Mouse (Mus musculus): ENCODE results near the gene Flt3. TPM values are rescaled to one million over a fixed set of nuclear protein-coding genes. Genes with fewer than 3 reads are reported as not detected.

Gene Flt3
- polyA plus RNA-seq, 1 experiment from 2014 or later: 1.8 TPM

DNA sequence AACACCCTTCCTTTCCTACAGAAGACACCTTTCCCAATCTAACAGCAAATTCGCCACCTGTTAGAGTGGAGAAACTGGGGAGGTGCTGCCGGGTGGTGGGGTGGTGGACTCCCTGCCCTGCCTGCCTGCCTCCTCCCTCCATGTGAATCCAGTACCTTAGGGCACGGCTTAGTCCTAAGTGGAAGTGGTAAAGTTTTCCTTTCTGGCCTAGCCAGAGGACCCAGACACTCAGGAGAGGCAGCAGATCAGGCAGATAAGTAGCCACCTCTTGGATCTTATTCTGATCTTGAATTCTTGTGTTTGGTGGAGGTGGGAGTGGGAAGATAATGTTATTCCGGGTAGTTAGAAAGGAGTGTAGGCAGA is 100.3 kb downstream of the Flt3 start:
- H3K36me3 ChIP-seq: no peaks in the 10 kb centered on the region
- H3K9ac ChIP-seq: no peak overlapping the region
- peak overlapping the region; percentile 54 for H3K4me2 ChIP-seq
- 2% methylated on average over 4 of the region's 4 CpGs for WGBS (ENCODE audit: insufficient replicate concordance)
- peaks cover 14% of the 10 kb centered on the region; the same call in 1 of the 2 replicates for H3K4me1 ChIP-seq (replicated peaks)
- peaks cover 91% of the 10 kb centered on the region for H3K27me3 ChIP-seq
- H3K9me3 ChIP-seq (replicated peaks): no peaks in the 10 kb centered on the region
- H3K4me3 ChIP-seq (replicated peaks): peak overlapping the region; percentile 28
- H3K27ac ChIP-seq: no peak overlapping the region
- ATAC-seq (ENCODE audit: low read depth) (peak; percentile 19; the same call in 1 of the 2 replicates), DNase-seq (no peak)

- WGBS (ENCODE audit: insufficient replicate concordance): 2% methylated on average over 41 of the region's 41 CpGs
- Histone ChIP-seq H3K4me2 (peak overlapping the region; percentile 54), H3K27me3 (peaks cover 91% of the 10 kb centered on the region), H3K9me3 (replicated peaks) (no peaks in the 10 kb centered on the region), H3K4me1 (replicated peaks) (peaks cover 14% of the 10 kb centered on the region; the same call in 1 of the 2 replicates), H3K9ac (no peak overlapping the region), H3K4me3 (replicated peaks) (peak overlapping the region; percentile 28), H3K27ac (peak overlapping the region; percentile 34; the same call in 1 of the 2 replicates), H3K36me3 (no peaks in the 10 kb centered on the region)
- DNase-seq (no peak), ATAC-seq (ENCODE audit: low read depth) (peak; percentile 79)
Observed at GRCm38 (mm10) chr5:147299255-147300000, 100.9 kb downstream of the Flt3 start.

DNA sequence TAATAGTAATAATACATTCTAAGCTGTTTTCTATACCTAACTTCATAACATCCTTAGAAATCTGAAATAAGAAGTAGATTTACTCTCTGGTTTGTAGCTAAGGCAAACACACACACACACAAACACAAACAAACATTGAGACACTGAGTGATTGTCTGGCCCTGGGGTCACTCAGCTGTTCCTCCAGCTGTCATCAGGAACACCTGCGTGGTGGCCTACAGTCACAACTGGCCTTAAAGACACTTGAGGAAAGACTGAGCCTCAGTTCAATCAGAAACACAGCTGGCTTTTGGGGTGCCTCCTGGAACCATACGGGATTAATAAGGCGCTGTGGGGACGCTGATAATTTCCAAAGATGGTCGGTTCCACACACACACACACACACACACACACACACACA is 103.0 kb downstream of the Flt3 start:
- no peak overlapping the region for H3K27ac ChIP-seq
- H3K9ac ChIP-seq: no peak overlapping the region
- no peak overlapping the region for H3K4me3 ChIP-seq (replicated peaks)
- H3K9me3 ChIP-seq (replicated peaks): no peaks in the 10 kb centered on the region
- peaks cover 26% of the 10 kb centered on the region for H3K4me1 ChIP-seq (replicated peaks)
- no peaks in the 10 kb centered on the region for H3K36me3 ChIP-seq
- no peak overlapping the region for H3K4me2 ChIP-seq
- ATAC-seq (ENCODE audit: low read depth): no peak
- H3K27me3 ChIP-seq: peaks cover 89% of the 10 kb centered on the region
- WGBS (ENCODE audit: insufficient replicate concordance): 57% methylated on average over 5 of the region's 5 CpGs
- no peak for DNase-seq

DNA sequence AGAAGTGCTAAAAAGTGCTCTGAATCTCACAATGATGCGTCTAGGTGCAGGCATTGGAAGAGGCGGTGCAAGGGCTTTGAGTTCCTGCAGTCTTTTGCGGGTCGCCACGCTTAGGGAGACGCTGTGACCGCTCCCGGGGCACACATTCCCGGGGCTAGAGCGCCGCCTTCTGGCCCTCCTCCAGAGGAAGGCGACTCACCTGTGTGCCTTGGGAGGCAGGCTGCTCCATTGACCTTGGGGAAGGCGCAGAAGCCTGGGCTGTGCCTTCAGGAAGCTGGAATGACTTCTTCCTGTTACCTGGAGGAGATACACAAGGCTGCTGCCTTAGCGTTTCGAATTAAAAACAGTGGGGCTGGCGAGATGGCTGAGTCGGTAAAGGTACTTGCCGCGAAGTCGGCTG is 106.2 kb downstream of the Flt3 start:
- Histone ChIP-seq H3K4me2 (0 out of 2 replicates have a peak overlapping the region, but pooled peaks have one; percentile 21), H3K27me3 (peaks cover 58% of the 10 kb centered on the region)
- WGBS (ENCODE audit: insufficient replicate concordance): 12% methylated on average over 20 of the region's 20 CpGs

GRCm38 (mm10) chr5:147293127-147293910 is 107.0 kb downstream of the Flt3 start:
- Histone ChIP-seq H3K27ac (no peak overlapping the region), H3K9me3 (replicated peaks) (no peaks in the 10 kb centered on the region), H3K36me3 (no peaks in the 10 kb centered on the region), H3K4me2 (no peak overlapping the region; the same call in 1 of the 2 replicates), H3K4me1 (replicated peaks) (peaks cover 18% of the 10 kb centered on the region), H3K4me3 (replicated peaks) (no peak overlapping the region), H3K27me3 (peaks cover 51% of the 10 kb centered on the region), H3K9ac (no peak overlapping the region)
- DNase-seq (peak; percentile 55), ATAC-seq (ENCODE audit: low read depth) (peak; percentile 72; the same call in 1 of the 2 replicates)
- 15% methylated on average over 18 of the region's 18 CpGs for WGBS (ENCODE audit: insufficient replicate concordance)

More for the DNA sequence above, 106.2 kb downstream of the Flt3 start:
- Histone ChIP-seq H3K27ac (no peak overlapping the region), H3K4me1 (replicated peaks) (peaks cover 18% of the 10 kb centered on the region), H3K9me3 (replicated peaks) (no peaks in the 10 kb centered on the region), H3K4me3 (replicated peaks) (no peak overlapping the region), H3K36me3 (no peaks in the 10 kb centered on the region), H3K9ac (no peak overlapping the region)
- ATAC-seq (ENCODE audit: low read depth) (no peak), DNase-seq (no peak)

DNA sequence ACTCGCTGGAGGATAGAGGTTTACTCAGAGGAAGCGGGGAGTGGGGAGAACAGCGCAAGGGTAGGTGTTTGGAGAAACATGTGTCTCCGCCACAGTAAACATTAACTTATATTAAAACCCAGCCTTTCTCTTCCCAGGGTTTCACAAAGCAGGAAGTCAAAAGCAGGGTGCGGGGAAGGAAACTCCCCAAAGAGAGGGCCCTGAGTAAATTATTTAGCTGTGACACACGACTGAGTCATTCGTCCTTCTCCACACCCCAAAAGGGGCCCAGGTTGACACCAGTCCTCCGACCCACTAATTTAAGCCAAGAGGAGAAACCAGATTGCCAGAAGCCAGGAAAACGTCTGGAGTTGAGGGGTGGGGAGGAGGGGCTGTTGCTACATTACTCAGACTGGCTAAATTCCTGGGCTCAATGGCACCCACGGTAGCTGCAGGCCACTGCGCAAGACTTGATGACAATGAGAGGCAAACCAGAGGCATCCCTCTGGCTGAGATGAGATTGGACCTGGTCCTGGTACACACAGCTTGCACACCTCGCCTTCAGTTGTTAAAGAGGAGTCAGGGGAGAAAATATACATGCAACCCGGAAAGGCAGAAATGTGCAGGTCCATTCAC is 107.7 kb downstream of the Flt3 start:
- Histone ChIP-seq H3K4me1 (replicated peaks) (peaks cover 18% of the 10 kb centered on the region), H3K4me2 (peak overlapping the region; percentile 33), H3K27ac (no peak overlapping the region), H3K9ac (no peak overlapping the region), H3K4me3 (replicated peaks) (no peak overlapping the region), H3K36me3 (no peaks in the 10 kb centered on the region), H3K27me3 (peaks cover 44% of the 10 kb centered on the region), H3K9me3 (replicated peaks) (no peaks in the 10 kb centered on the region)
- WGBS (ENCODE audit: insufficient replicate concordance): 20% methylated on average over 13 of the region's 13 CpGs
- DNase-seq: no peak
- ATAC-seq (ENCODE audit: low read depth): 0 out of 2 replicates have a peak, but pooled peaks have one; percentile 16

DNA sequence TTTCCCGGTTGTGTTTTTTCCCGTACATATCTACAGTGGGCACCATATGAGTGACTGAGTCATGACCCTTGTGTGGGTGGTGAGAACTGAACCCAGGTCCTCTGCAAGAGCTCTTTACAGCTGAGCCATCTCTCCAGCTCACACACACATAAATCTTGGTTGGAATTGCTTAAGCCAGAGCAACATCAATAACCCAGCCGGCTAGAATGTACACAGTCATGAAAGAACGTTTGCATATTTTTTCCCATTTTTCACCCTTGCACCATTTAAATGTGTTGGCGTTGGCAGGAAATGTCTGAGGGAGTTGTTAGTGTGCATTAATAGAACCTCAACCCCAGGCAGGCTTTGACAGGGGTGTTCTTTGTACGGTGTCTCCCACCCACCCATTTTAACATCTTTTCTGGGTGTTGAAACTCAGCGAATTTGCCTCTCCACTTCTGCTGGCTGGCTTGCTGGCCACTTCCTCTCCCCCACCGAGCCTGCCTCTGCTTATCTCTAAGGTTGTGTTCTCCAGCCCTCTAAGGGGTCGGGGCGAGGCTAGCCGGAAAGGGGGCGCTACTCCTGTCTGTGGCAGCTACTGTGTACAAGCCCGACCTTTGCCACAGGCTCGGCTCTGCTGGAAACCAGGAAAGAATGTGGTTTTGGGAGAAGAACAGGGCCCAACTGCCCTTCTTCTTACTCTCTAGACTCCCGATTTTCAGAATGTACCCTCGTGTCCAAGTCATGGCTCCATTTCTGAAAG is 108.4 kb downstream of the Flt3 start:
- Histone ChIP-seq H3K4me3 (replicated peaks) (no peak overlapping the region), H3K36me3 (no peaks in the 10 kb centered on the region), H3K9ac (no peak overlapping the region), H3K9me3 (replicated peaks) (no peaks in the 10 kb centered on the region), H3K4me1 (replicated peaks) (peaks cover 18% of the 10 kb centered on the region), H3K4me2 (peak overlapping the region; percentile 33), H3K27me3 (peaks cover 37% of the 10 kb centered on the region), H3K27ac (no peak overlapping the region)
- DNase-seq (no peak), ATAC-seq (ENCODE audit: low read depth) (no peak)
- 9% methylated on average over 16 of the region's 16 CpGs for WGBS (ENCODE audit: insufficient replicate concordance)

GRCm38 (mm10) chr5:147284365-147284764 is 115.9 kb downstream of the Flt3 start:
- Histone ChIP-seq H3K4me2 (no peak overlapping the region), H3K4me1 (replicated peaks) (no peaks in the 10 kb centered on the region), H3K4me3 (replicated peaks) (no peak overlapping the region), H3K9ac (no peak overlapping the region), H3K36me3 (no peaks in the 10 kb centered on the region), H3K27me3 (peaks cover 18% of the 10 kb centered on the region), H3K9me3 (replicated peaks) (no peaks in the 10 kb centered on the region), H3K27ac (no peak overlapping the region)
- ATAC-seq (ENCODE audit: low read depth) (no peak), DNase-seq (no peak)
- WGBS (ENCODE audit: insufficient replicate concordance): 69% methylated on average over 4 of the region's 4 CpGs

Small RNA genes within 50 kb of the gene (microRNA-seq; reads per million reads assigned to microRNA genes)
- gene Mir7k: not detected

Other genes starting within 250 kb of the Flt3 start
- gene Gsx1, start 211.8 kb downstream of the Flt3 start, polyA plus RNA-seq (2015; fragmentation: Nextera tagmentation; extraction: Ambion mirVana): not detected in 2 replicates
- 0.16 TPM in 1 of 2 replicates, not detected in the other for gene Pdx1, start 130.5 kb downstream of the Flt3 start, polyA plus RNA-seq (2015; fragmentation: Nextera tagmentation; extraction: Ambion mirVana)
- not detected in 2 replicates for gene Cdx2, start 93.2 kb downstream of the Flt3 start, polyA plus RNA-seq (2015; fragmentation: Nextera tagmentation; extraction: Ambion mirVana)
- gene Urad, start 78.0 kb downstream of the Flt3 start, polyA plus RNA-seq (2015; fragmentation: Nextera tagmentation; extraction: Ambion mirVana): 0.30 and 0.48 TPM in 2 replicates
- gene Pan3, start 29.7 kb upstream of the Flt3 start, polyA plus RNA-seq (2015; fragmentation: Nextera tagmentation; extraction: Ambion mirVana): 39.0 and 39.3 TPM in 2 replicates